Mouse (Mus musculus): ENCODE results near the gene Anapc2.
A peak's percentile ranks its signal among the peaks of the same experiment; 100 is the strongest.

The Anapc2 gene

DNA sequence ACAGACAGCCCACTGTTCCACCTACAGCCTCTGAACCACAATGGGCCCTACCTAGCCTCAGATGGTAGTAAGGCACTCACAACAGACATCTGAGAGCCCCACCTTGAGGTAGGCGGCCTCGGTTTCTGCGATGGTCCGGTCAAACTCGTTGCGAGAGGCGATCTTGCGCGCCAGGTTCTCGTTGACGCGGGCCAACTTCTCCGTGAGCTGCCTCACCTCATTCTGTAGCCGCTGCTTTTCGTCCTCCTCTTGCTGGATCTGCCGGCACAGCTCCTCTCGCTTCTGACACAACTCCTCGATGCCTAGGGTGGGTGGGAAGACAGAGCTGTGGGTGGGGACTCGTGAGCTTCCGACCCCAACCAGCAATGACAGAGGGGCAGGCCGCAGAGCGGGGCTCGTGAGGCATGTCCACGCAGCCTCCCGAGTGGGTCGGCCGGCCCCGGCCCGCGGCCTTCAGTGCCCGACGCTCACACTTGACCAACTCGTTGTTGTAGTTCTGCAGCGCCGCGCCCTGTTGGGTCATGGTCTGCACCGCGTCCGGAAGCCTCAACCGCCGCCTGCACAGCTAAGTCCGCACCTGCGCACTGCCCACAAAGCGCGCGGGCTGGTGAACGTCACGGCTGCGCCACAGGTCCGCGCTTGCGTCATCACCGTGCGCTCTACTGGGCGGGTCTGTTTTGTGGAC lies at the start of gene Anapc2, which contains the start of gene Ssna1:
Gene Anapc2, plus strand, starts transcription at position 652 of the 685 bp plus-strand sequence.
Gene Ssna1, minus strand, starts transcription at position 612 of the 685 bp plus-strand sequence.
- DNase-seq (ENCODE audit: low read depth) = peak; percentile 96

DNA sequence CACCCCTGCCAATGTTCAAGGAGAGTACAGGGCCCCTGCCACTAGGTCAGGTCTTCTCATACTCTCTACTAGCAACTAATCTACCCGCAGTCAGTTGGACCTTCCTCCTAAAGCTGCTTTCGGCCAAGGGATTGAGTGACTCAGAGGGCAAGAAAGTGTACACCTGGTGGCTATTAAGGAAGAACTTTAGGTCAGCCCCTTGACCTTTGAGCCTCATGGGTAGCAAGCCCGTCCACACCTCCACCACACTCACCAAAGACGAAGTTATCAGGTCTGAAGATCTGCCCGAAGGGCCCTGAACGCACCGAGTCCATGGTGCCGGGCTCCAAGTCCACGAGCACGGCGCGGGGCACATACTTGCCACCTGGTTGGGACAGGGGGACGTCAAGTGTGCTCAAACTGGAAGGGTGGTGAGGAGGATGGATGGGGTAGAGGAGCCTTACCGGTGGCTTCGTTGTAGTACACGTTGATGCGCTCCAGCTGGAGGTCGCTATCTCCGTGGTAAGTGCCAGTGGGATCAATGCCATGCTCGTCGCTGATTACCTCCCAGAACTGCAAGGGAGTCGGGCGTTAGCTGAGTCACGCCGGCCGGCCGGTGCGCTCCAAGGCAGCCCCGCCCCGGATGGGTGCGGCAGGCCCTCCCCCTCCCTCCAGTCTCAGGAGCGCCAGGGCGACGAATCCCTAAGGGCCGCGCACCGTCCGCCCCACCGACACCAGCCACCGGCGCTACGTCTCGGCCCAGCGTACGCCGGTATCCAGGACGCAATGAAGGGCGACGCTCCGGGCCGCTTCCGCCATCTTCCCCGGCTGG lies 48.4 kb upstream of the Anapc2 start:
- DNase-seq (ENCODE audit: low read depth) = peak; percentile 88

DNA sequence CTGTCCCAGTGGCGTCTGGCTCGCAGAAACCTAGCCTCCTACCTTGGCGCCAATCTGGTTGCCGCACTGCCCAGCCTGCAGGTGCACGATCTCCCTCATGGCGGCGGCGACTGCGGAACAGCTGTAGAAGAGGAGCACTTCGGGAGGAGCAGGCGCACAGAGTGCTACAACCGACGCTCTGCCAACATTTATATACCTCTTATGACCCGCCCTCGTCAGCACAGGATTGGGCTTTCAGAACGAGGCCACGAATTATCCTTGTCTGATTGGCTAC lies 47.8 kb upstream of the Anapc2 start, which contains the start of gene Tubb4b:
Gene Tubb4b, minus strand, starts transcription at position 211 of the 274 bp plus-strand sequence.
- no peak for DNase-seq (ENCODE audit: low read depth)

DNA sequence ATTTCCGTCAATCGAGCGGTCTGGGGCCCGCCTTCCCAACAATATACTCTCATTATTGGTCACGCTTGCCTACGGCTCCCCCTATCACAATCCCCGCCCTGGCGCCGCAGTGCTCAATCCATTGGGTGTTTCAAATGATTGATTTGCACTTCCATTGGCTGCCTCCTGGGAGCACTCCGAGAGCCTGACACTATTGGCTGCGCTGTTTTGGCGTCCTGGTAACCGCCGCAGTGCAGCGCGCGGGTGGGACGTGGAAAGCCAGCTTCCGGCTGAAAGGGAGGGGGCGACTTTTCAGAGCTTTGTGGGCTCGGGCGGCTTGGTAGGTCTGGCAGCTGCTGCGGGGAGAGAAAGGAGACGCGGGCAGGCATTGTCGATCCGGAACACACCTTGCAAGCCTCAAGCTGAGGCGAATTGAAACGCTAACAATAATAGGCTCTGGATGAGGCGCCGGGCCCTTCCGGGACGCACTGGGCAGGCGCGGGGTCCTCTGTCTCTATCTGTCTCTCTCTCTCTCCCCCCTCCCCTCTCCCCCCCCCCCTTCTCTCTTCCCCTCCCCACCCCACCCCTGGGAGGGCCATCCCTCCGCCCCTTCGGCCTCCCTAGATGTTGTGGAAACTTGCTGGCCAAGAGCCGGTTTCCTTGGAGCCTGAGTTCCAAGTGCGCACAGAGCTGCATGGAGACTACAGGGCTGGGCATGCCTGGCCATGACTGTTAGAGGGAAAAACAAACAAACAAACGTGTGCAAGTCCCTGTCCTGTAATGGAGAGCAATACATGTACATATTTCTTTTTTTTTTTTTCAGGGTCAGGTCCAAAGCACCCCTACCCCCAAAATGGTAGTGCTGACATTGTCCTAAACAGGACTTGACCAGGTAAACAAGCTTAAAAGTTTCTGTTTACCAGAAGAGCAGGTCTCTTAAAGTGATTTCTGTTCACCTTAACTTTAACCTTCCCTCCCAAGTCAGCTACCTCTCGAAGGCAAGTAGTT lies 47.2 kb upstream of the Anapc2 start:
- DNase-seq (ENCODE audit: low read depth) = peak; percentile 99

DNA sequence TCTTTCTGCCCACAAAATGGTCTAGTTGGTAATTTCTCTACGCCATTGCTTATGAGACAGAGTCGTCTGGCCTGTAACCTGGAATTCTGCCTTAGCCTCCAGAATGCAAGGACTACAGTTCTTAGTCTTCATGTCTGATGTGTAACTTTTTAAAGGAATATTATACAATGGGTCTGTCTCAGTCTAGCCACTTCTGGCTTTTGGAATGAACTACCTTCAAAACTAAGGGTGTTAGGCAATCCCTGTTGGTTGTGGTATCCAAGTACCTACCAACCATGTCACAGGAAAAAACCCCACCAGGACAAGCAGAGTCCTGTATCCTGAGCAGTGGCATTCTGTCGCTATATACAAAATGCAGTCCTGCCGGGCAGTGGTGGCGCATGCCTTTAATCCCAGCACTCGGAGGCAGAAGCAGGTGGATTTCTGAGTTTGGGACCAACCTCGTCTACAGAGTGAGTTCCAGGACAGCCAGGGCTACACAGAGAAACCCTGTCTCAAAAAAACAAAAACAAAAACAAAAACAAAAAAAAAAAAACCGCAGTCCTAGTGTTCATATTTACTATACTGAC lies 46.4 kb upstream of the Anapc2 start:
- no peak for DNase-seq (ENCODE audit: low read depth)

DNA sequence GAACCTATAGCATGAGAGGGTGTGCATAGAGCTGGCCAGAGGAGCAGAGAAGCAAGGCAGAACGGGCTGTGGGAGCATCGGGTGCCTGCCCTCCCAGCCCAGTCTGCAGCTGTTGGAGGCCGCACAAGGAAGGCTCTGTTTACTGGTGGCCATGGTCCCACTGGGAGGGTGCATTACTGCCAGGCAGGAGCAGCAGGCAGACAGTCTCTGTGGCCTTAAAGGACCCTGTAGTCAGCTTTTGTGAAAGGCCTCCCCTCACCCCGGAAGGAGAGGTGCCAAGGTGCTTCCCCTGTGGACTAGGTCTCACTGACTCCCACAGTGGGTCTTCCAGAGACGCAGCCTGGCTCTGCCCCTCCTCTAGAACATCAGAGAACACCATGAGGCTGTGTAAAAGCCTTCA lies 45.4 kb upstream of the Anapc2 start:
- DNase-seq (ENCODE audit: low read depth) = no peak

DNA sequence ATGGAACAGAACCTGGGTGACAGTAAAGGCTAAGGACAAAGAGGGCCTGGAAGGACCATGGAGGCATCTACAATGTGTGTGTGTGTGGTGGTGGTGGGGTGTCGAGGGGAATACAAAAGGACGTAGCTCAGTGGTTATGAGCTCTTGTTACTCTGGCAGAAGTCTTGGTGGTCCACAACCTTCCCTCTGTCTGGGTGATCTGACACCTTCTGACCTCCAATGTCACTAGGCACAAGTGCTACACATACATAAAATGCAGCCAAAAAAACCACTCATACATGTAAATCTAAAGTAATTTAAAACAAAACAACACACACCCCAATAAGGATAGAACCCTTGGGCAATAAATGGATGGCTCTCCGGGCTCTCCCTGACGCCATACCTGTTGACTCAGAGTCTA lies 44.9 kb upstream of the Anapc2 start:
- DNase-seq (ENCODE audit: low read depth) = no peak

DNA sequence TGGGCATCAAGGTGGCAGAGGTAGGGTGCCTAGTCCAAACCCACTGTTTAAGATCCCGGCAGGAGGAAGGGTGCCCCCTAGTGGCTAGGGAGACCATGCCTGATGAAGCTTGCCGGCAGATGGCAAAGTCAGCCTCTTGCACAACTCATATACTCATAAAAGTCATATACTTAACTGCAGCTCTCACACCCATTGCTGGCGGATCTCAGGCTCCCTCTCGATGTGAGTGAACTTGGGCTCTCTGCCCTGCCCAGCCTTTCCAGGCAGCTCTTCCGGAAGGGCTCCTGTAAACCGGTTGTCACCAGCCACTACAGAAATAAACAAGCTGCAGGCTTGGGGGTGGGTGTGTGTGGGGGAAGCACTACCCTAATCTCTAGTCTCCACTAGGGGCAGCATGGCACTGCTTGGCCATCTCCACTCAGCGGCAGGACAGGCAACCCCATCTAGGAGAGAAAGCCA lies 43.8 kb upstream of the Anapc2 start:
- DNase-seq (ENCODE audit: low read depth) = peak; percentile 86

DNA sequence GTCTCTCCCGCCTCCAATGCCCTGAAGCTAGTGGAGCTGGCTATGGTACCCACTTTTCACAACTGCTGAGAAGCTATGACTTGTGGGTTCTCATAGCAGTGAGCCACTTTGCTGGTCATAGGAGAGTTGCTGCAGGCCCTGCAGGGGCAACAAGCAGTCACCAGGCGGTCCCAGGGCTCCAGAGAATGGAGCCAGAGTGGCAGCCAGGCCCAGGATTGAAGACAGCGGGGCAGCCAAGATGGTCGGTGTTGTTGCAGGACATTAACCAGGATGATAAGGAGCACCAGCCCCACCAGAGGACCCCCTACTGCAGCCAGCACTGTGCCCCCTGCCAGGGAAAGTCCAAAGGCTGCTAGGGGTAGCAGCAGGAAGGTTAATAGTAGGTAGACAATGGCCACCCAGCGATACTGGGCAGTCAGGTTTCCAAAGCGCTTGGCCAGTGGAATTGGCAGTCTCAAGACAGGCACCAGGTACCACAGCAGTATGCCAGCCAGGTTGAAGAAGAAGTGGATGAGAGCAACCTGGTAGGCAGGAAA lies 43.2 kb upstream of the Anapc2 start:
- no peak for DNase-seq (ENCODE audit: low read depth)

DNA sequence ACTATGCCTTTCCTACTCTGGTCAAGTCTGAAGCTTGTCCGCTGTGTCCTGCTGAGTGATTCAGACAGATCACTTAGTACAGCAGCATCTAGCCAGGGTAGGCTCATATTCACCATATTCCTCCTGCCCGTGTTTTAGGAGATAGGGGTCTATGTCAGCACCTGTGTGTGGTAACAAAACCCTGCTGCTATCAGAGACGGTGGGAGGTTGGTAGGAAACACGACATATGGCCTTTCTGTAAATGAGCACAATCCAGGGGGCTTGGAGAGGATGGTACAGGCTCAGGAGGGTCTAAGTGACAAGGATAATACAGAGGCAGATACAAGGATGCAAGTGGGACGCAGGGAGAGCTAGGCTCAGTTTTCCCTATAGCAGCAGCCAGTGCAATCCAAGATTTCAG lies 42.7 kb upstream of the Anapc2 start:
- DNase-seq (ENCODE audit: low read depth) = no peak

DNA sequence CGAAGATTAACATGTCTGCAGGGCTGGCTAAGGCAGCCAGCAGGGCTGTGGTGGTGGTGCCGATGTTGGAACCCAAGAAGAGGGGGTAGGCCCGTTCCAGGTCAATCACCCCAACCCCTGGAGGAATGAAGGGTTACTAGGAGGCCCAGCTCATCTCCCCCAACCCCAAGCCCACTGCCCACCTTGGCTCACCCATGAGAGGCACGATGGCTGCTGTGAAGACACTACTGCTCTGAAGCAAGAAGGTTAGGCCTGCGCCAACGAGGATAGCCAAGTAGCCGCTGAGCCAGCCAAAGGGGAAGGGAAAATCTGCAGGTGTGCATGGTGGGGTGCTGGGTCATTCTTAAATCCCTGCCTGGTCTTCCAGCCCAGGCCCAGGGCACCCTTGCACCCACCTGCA lies 41.7 kb upstream of the Anapc2 start:
- no peak for DNase-seq (ENCODE audit: low read depth)

DNA sequence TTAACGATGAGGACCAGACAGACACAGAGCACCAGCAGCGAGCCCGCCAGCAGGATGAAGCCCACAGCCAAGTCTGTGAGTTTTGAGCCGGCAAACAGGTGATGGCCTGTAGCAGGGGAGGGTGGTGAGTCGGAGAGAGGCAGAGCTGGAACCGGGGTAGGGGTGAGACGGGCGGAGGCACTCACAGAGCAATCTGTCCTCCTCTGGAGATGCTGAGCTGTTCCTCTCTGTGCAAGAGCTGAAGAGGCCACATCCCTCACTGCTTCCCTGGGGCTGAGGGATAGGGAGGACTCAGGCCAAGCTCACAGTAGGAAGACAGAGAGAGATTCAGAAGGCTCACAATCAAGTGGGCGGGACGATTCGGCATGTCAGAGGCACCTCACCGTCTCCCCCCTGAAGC lies 41.2 kb upstream of the Anapc2 start:
- no peak for DNase-seq (ENCODE audit: low read depth)

DNA sequence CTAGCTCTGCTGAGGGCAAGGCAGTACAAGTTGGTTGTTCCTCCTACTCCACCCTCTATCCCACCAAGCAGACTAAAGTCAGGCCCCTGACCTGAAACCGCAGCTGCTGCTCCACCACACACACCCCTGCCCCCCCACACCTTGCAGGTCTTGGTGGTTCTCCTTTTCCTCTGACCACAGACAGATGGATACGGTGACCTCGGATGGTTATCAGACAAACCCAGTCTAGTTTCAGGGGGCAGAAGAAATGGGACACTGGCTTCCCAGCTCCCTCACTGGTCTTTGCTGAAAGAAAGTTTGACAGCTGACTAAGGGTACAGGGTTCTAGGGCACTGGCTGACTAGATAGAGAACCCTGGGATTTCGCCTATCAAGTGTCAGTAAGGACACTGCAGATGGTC lies 38.9 kb upstream of the Anapc2 start:
- DNase-seq (ENCODE audit: low read depth) = no peak

DNA sequence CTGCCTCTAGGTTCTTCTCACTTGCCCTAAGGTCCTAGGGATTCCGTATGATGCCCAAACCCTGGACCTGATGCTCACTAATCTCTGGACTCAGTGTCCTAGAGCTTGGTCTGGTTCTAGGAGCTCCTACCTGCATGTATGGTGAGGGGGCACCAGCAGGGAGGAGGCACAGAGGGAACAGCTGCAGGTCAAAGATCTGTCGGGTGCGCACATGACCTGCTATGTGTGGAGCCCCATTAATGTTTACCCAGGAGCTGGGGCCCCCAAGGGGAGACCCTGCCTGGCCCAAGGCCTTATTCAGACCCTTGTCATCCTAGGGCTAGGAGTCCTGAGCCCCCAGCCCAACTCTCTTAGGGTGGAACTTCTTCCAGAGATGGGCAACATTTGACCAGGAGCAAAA lies 38.2 kb upstream of the Anapc2 start, which contains the start of gene Slc34a3:
Gene Slc34a3, minus strand, starts transcription at position 315 of the 400 bp plus-strand sequence.
- no peak for DNase-seq (ENCODE audit: low read depth)

DNA sequence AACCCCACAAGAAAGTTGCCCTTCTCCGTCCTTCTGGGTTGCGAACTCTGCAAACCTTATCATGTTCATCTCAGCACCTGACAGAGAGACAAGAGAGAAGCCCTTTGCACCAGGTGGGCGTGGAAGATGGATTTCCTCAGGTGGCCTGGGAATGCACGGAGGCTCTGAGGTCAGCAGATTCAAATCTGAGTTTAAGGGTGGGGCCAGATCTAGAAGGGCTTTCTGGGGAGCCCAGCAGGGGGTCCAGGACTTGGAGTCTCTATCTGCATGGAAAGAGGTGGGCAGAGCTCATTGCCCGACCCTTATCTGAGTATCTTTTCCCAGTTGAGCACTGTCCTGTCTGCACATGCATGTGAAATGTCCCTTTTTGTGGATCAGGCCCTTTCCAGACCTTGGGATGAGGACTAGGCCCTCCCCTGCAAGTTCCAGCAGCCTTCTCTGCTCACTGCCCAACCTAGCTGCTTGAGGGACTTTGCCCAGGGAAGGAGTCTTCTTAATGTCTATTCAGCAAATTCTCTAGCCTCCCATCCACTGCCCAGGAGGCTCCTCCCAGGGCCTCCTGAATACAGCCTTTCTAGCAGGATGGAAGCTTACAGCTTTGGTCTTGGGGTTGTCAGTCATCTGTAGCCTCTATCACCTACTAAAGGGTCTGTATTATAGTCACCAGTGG lies 37.6 kb upstream of the Anapc2 start:
- no peak for DNase-seq (ENCODE audit: low read depth)

DNA sequence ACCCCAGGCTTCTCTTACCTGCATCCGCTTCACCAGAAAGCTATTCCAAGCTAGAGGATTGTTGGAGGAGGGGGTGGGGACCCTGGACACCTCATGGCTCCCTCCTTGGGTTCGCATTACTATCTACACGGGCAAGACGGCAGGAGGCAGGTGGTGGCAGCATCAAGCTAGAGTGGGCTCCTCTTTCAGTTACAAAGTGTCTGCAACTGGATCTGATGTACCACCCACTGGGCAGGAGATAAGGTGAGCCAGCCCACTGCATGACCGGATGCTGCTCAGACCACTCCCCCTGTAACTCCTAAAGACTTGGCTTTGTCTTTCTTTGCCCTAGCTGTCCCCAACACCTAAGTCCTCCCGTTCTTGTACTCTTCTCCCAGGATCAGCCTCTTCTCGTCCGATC lies 35.7 kb upstream of the Anapc2 start, which contains the start of gene Rnf224:
Gene Rnf224, minus strand, starts transcription at position 174 of the 400 bp plus-strand sequence.
- no peak for DNase-seq (ENCODE audit: low read depth)

DNA sequence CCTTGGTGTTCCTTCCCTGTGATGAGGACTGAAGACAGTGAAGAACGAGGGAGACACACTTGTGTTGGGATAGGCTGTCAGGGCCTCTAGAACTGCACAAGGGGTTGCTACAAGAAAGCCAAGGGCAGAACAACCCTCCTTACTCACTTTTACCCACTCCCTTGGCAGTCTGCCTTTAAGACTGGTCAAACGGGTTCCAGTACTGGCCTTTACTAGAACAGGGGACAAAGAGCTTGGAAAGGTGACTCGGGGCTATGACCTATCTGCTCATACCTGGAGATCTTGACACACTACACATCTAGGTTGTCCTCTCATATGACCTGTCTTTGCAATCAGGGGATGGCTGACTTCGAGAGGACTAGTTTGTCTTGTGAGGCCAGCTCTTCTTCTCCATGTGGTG lies 34.8 kb upstream of the Anapc2 start:
- no peak for DNase-seq (ENCODE audit: low read depth)

DNA sequence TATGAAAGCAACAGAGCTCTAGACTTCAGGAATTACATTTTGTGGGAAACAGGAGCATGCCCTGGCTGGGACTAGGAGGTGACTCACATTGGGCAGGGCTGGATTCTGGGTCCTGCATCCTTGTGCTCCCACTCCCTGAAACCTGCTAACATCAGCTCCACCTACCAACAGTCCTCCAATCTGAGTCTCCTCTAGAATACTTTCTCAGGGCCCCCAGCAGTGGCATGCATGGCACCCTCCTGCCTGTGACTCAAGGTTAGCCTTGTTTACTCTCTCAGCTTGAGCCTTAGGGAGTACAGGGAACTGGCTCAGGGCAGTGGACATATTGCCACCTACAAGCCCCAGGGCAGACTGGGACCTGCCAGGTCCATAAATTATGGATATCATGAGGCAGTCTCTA lies 34.2 kb upstream of the Anapc2 start:
- no peak for DNase-seq (ENCODE audit: low read depth)

DNA sequence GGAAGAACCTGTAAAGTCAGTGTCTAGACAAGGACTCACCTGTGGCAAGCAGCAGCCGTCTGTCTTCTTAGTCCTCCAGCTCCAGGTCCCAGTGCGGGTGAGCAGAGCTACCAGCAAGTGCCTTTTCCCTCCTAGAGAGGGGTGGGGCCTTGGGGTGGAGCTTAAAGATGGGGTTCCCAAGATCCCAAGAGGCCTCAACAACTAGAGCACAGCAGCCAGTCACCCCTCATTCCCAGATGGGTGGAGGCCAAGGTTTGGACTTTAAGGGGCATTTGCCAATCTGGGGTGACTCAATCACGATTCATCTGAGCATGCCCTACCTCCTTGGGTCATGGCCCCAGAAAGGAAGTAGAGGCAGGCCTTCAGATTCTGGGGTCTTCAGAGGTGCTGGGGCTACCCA lies 32.5 kb upstream of the Anapc2 start:
- no peak for DNase-seq (ENCODE audit: low read depth)

DNA sequence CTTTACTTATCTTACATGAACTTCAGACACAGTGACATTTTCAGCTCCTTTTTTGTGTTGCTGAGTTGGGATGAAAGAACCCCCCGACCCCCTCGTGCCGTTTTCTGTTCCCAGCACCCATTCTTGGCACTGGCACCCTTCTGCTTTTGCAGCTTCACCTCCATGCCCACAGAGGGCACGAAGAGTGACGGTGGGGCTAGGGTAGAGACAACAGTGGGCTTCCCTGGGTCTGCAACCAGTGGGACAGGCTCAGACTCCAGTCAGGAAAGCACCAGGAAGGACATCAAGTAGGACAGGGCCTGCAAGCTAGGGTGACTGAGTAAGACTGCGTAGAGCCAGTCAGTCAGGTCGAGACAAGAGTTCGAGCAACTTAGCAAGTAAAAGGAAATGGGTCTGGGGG lies 32.0 kb upstream of the Anapc2 start:
- no peak for DNase-seq (ENCODE audit: low read depth)

Data from c-Kit-positive CD71-positive TER-119-negative erythroid progenitor cells, embryonic 14.5 days (primary cell).